Mouse (Mus musculus): Measurements from ENCODE around the gene Ube2h. TPM values are rescaled to one million over a fixed set of nuclear protein-coding genes. Genes with fewer than 3 reads are reported as not detected.

Ube2h gene
- polyA plus RNA-seq, 1 experiment, result 38.3 TPM

- TF ChIP-seq CTCF (conservative IDR thresholded peaks at IDR 0.05; ENCODE audit: insufficient read depth, insufficient read length, low read depth, low read length) (0 out of 2 replicates have a peak, but pooled peaks have one; percentile 5), POLR2A (IDR thresholded peaks at IDR 0.05; ENCODE audit: low read depth, low read length) (no peak)
- Histone ChIP-seq H3K4me1 (ENCODE audit: control insufficient read depth, insufficient read depth, low read length) (peaks cover 23% of the 10 kb centered on the region; the same call in 1 of the 2 replicates), H3K4me3 (ENCODE audit: insufficient read depth, low read depth, low read length) (peak overlapping the region; percentile 1; the same call in 1 of the 2 replicates), H3K27me3 (replicated peaks; ENCODE audit: control insufficient read depth, insufficient read depth, low read length) (no peaks in the 10 kb centered on the region), H3K36me3 (ENCODE audit: control insufficient read depth, insufficient read depth, low read length) (no peaks in the 10 kb centered on the region; the same call in 1 of the 2 replicates), H3K27ac (ENCODE audit: insufficient read depth, low read depth, low read length) (peak overlapping the region; percentile 93)
- 1% methylated on average over 5 of the region's 5 CpGs for WGBS
- DNase-seq, result peak; percentile 96
These were observed 4.0 kb downstream of the Ube2h start for GRCm38 (mm10) chr6:30300372-30300771.

GRCm38 (mm10) chr6:30299683-30300082 lies 4.7 kb downstream of the Ube2h start:
- peak overlapping the region; percentile 85 for H3K27ac ChIP-seq (ENCODE audit: insufficient read depth, low read depth, low read length)
- H3K4me3 ChIP-seq (ENCODE audit: insufficient read depth, low read depth, low read length), result no peak overlapping the region
- H3K4me1 ChIP-seq (ENCODE audit: control insufficient read depth, insufficient read depth, low read length), result peaks cover 23% of the 10 kb centered on the region
- H3K36me3 ChIP-seq (ENCODE audit: control insufficient read depth, insufficient read depth, low read length), result no peaks in the 10 kb centered on the region; the same call in 1 of the 2 replicates
- H3K27me3 ChIP-seq (replicated peaks; ENCODE audit: control insufficient read depth, insufficient read depth, low read length), result no peaks in the 10 kb centered on the region
- DNase-seq, result no peak
- TF ChIP-seq CTCF (conservative IDR thresholded peaks at IDR 0.05; ENCODE audit: insufficient read depth, insufficient read length, low read depth, low read length) (no peak), POLR2A (IDR thresholded peaks at IDR 0.05; ENCODE audit: low read depth, low read length) (no peak)
- 46% methylated on average over 5 of the region's 5 CpGs for WGBS

- no peaks in the 10 kb centered on the region for H3K27me3 ChIP-seq (replicated peaks; ENCODE audit: control insufficient read depth, insufficient read depth, low read length)
- 15% methylated on average over 1 of the region's 1 CpGs for WGBS
- no peak overlapping the region; the same call in 1 of the 2 replicates for H3K27ac ChIP-seq (ENCODE audit: insufficient read depth, low read depth, low read length)
- peaks cover 28% of the 10 kb centered on the region for H3K4me1 ChIP-seq (ENCODE audit: control insufficient read depth, insufficient read depth, low read length)
- DNase-seq, result peak; percentile 58
- TF ChIP-seq CTCF (conservative IDR thresholded peaks at IDR 0.05; ENCODE audit: insufficient read depth, insufficient read length, low read depth, low read length) (no peak), POLR2A (IDR thresholded peaks at IDR 0.05; ENCODE audit: low read depth, low read length) (no peak)
- H3K36me3 ChIP-seq (ENCODE audit: control insufficient read depth, insufficient read depth, low read length), result no peaks in the 10 kb centered on the region; the same call in 1 of the 2 replicates
- H3K4me3 ChIP-seq (ENCODE audit: insufficient read depth, low read depth, low read length), result no peak overlapping the region
These were observed 5.2 kb downstream of the Ube2h start for GRCm38 (mm10) chr6:30299116-30299515.

GRCm38 (mm10) chr6:30292579-30292978 lies 11.8 kb downstream of the Ube2h start:
- Histone ChIP-seq H3K4me3 (ENCODE audit: insufficient read depth, low read depth, low read length) (no peak overlapping the region), H3K27ac (ENCODE audit: insufficient read depth, low read depth, low read length) (no peak overlapping the region), H3K36me3 (ENCODE audit: control insufficient read depth, insufficient read depth, low read length) (no peaks in the 10 kb centered on the region; the same call in 1 of the 2 replicates), H3K27me3 (replicated peaks; ENCODE audit: control insufficient read depth, insufficient read depth, low read length) (no peaks in the 10 kb centered on the region), H3K4me1 (ENCODE audit: control insufficient read depth, insufficient read depth, low read length) (peaks cover 11% of the 10 kb centered on the region)
- no peak for TF ChIP-seq POLR2A (IDR thresholded peaks at IDR 0.05; ENCODE audit: low read depth, low read length)
- no peak for TF ChIP-seq CTCF (conservative IDR thresholded peaks at IDR 0.05; ENCODE audit: insufficient read depth, insufficient read length, low read depth, low read length)
- DNase-seq, result no peak
- 64% methylated on average over 2 of the region's 2 CpGs for WGBS

GRCm38 (mm10) chr6:30287958-30288357 lies 16.4 kb downstream of the Ube2h start:
- H3K36me3 ChIP-seq (ENCODE audit: control insufficient read depth, insufficient read depth, low read length), result no peaks in the 10 kb centered on the region; the same call in 1 of the 2 replicates
- WGBS, result 51% methylated on average over 6 of the region's 6 CpGs

GRCm38 (mm10) chr6:30286642-30287041 lies 17.7 kb downstream of the Ube2h start:
- no peak overlapping the region for H3K27ac ChIP-seq (ENCODE audit: insufficient read depth, low read depth, low read length)
- TF ChIP-seq CTCF (conservative IDR thresholded peaks at IDR 0.05; ENCODE audit: insufficient read depth, insufficient read length, low read depth, low read length) (no peak), POLR2A (IDR thresholded peaks at IDR 0.05; ENCODE audit: low read depth, low read length) (no peak)
- no peaks in the 10 kb centered on the region; the same call in 1 of the 2 replicates for H3K36me3 ChIP-seq (ENCODE audit: control insufficient read depth, insufficient read depth, low read length)
- H3K27me3 ChIP-seq (replicated peaks; ENCODE audit: control insufficient read depth, insufficient read depth, low read length), result no peaks in the 10 kb centered on the region
- no peak overlapping the region for H3K4me3 ChIP-seq (ENCODE audit: insufficient read depth, low read depth, low read length)
- H3K4me1 ChIP-seq (ENCODE audit: control insufficient read depth, insufficient read depth, low read length), result peaks cover 3% of the 10 kb centered on the region; the same call in 1 of the 2 replicates
- DNase-seq, result no peak

More at GRCm38 (mm10) chr6:30287958-30288357, 16.4 kb downstream of the Ube2h start:
- DNase-seq, result no peak
- TF ChIP-seq CTCF (conservative IDR thresholded peaks at IDR 0.05; ENCODE audit: insufficient read depth, insufficient read length, low read depth, low read length), result no peak
- TF ChIP-seq POLR2A (IDR thresholded peaks at IDR 0.05; ENCODE audit: low read depth, low read length), result no peak
- H3K4me3 ChIP-seq (ENCODE audit: insufficient read depth, low read depth, low read length), result no peak overlapping the region
- peaks cover 3% of the 10 kb centered on the region; the same call in 1 of the 2 replicates for H3K4me1 ChIP-seq (ENCODE audit: control insufficient read depth, insufficient read depth, low read length)
- H3K27ac ChIP-seq (ENCODE audit: insufficient read depth, low read depth, low read length), result no peak overlapping the region
- H3K27me3 ChIP-seq (replicated peaks; ENCODE audit: control insufficient read depth, insufficient read depth, low read length), result no peaks in the 10 kb centered on the region

- H3K27me3 ChIP-seq (replicated peaks; ENCODE audit: control insufficient read depth, insufficient read depth, low read length), result no peaks in the 10 kb centered on the region
- no peak for DNase-seq
- TF ChIP-seq POLR2A (IDR thresholded peaks at IDR 0.05; ENCODE audit: low read depth, low read length), result no peak
- no peak for TF ChIP-seq CTCF (conservative IDR thresholded peaks at IDR 0.05; ENCODE audit: insufficient read depth, insufficient read length, low read depth, low read length)
- no peak overlapping the region for H3K4me3 ChIP-seq (ENCODE audit: insufficient read depth, low read depth, low read length)
- peaks cover 3% of the 10 kb centered on the region; the same call in 1 of the 2 replicates for H3K4me1 ChIP-seq (ENCODE audit: control insufficient read depth, insufficient read depth, low read length)
- H3K27ac ChIP-seq (ENCODE audit: insufficient read depth, low read depth, low read length), result no peak overlapping the region
- H3K36me3 ChIP-seq (ENCODE audit: control insufficient read depth, insufficient read depth, low read length), result no peaks in the 10 kb centered on the region; the same call in 1 of the 2 replicates
These were observed 20.2 kb downstream of the Ube2h start for GRCm38 (mm10) chr6:30284177-30284576.
